18 mouse cellular contexts compared by ENCODE assay signal in the genomic region with DNA sequence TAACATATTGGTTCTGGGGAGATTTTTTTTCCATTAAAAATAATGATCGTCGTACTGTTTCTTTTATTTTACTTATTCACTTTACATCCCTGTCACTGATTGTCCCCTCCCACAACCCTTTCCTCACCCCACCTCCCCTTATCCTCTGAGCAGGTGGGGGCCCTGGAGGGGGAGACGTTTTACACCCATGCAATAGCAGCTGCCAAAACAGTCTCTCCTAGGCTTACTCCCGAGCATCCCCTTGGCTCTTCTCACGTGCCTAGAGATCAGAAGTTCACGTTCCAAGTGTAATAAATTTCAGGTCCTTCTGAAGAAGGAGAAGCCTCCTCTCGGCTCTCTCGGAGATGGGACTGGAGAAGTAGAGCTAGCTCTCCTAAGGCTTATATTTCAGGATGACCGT.
"Had no signal": no experiment of that assay in that cellular context is flagged by ENCODE, and none has a peak within 500 bp of the region (broad histone marks: within the 10 kb centered on the region; RNA-seq: fewer than 3 reads in every experiment).

No protein-coding gene starts in this region.

- H3K4me1 ChIP-seq: midbrain, embryonic 13.5 days; neural tube, embryonic 13.5 days; neural tube, embryonic 15.5 days had no signal

- DNase-seq: lung, adult 18-20 months; lung, embryonic 14.5 days; lung, postnatal 10 days; lung, postnatal 4 days; retina, postnatal 1 day; right cerebral cortex, adult 18-20 months; right cerebral cortex, postnatal 25 days; right cerebral cortex, postnatal 4 days; spleen, adult 18-20 months; thymus, adult 18-20 months; thymus, postnatal 14 days; thymus, postnatal 36 days had no signal

- H3K4me2 ChIP-seq: lung, embryonic 14.5 days; midbrain, embryonic 13.5 days; neural tube, embryonic 13.5 days; neural tube, embryonic 15.5 days had no signal

- H3K4me3 ChIP-seq: midbrain, embryonic 10.5 days; midbrain, embryonic 13.5 days; myocyte; neural tube, embryonic 13.5 days; neural tube, embryonic 15.5 days had no signal

- H3K36me3 ChIP-seq: midbrain, embryonic 10.5 days; midbrain, embryonic 13.5 days; neural tube, embryonic 13.5 days; neural tube, embryonic 15.5 days had no signal

- ATAC-seq: midbrain, embryonic 13.5 days; midbrain, embryonic 16.5 days had no signal

- H3K9ac ChIP-seq: lung, embryonic 14.5 days; midbrain, embryonic 13.5 days; neural tube, embryonic 13.5 days; neural tube, embryonic 15.5 days had no signal

- H3K27ac ChIP-seq: midbrain, embryonic 10.5 days; midbrain, embryonic 13.5 days; neural tube, embryonic 13.5 days; neural tube, embryonic 15.5 days had no signal

- H3K9me3 ChIP-seq: midbrain, embryonic 10.5 days; midbrain, embryonic 13.5 days; neural tube, embryonic 13.5 days; neural tube, embryonic 15.5 days had no signal

- H3K27me3 ChIP-seq: midbrain, embryonic 13.5 days; neural tube, embryonic 13.5 days; neural tube, embryonic 15.5 days had no signal
